Mouse (Mus musculus) spleen, adult 2 months (tissue): ENCODE results near the gene Glo1.
"Not testable (repeated sequence)": the region's sequence is repeated elsewhere in the genome, so short reads cannot be mapped to it uniquely, and the experiment has no call there.

Experiments used
- CTCF ChIP-seq: fragments of 200-500 bp; IDR thresholded peaks from 2 replicates; pipeline ENCODE4 v1.5.1; 2011; ENCODE audit warnings: mild to moderate bottlenecking, inconsistent platforms; ENCODE audit not compliant: insufficient read depth, insufficient read length, insufficient replicate concordance; ENCODE audit errors: extremely low read depth
- POLR2A ChIP-seq: fragments of 200-500 bp; IDR thresholded peaks from 2 replicates; pipeline ENCODE4 v1.6.1; 2011; ENCODE audit warnings: low read depth, low read length, inconsistent platforms

GRCm38 (mm10) chr17:30626719-30627118 lies at the start of gene Glo1:
- not testable (repeated sequence) for TF ChIP-seq CTCF, POLR2A
